Mouse (Mus musculus) embryonic fibroblast, embryonic 13.5 days (primary cell): ENCODE measurements around the gene Slc22a14.

ENCODE experiments used
- CTCF ChIP-seq: IDR thresholded peaks from 2 replicates; pipeline ENCODE4 v1.5.1; 2011; ENCODE audit warnings: mild to moderate bottlenecking, control low read depth, low read length, moderate library complexity, borderline replicate concordance; ENCODE audit not compliant: insufficient read depth
- POLR2A ChIP-seq: IDR thresholded peaks from 2 replicates; pipeline ENCODE4 v1.6.1; 2011; ENCODE audit warnings: low read depth, mild to moderate bottlenecking, control low read depth, low read length, moderate library complexity

- TF ChIP-seq CTCF (no peak), POLR2A (no peak)
Measured at GRCm38 (mm10) chr9:119401351-119401750, 36.0 kb upstream of the Slc22a14 start.
